Mouse (Mus musculus): ENCODE measurements around the gene Gm6812.
"Not testable (repeated sequence)": the region's sequence is repeated elsewhere in the genome, so short reads cannot be mapped to it uniquely, and the experiment has no call there.

The Gm6812 gene

DNA sequence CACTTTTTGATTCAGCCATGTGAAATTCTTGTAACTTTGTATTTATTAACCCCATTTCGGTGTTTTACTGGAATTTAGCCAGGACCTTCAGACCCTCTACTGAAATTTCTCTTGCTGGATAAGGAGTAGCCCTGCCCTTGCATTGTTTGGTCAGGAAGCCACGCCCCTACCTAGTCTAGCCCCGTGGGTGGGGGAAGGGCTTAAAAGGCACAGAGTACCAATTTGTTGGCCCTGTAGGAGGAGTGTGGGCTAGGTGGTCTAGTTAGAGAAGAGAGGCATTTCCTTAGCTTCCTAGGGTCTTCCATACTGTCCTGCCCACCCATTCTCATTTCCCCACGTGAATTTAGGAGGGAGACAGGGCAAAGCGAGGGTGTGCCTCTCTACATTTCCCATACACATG, at the start of gene Gm6812:
Gene Gm6812 (minus strand): TSS at position 101 of the 400 bp plus-strand sequence.
- DNase-seq (ENCODE audit: low spot score in 2 of 2), result not testable (repeated sequence)

DNA sequence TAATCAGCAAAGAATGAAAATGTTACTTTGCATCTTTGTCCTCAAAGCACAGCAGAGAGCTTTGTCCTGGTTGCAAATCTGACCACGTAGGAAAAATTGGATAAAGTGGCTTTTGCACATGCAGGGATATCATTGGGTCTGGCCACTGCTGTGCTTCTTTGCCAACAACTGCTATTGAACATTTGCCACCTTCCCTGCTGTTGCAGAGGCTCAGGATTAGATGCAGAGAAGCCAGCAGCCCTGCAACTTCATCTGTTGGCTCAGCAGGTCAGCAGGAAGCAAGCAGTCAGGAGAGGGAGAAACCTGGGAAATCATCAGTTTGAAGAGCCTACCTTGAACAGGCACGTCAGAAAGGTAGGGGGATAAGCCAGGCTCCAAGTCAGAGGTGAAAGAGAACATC, 27.7 kb downstream of the Gm6812 start:
- DNase-seq (ENCODE audit: low spot score in 2 of 2), result no peak

All from urinary bladder, adult 18-20 months (tissue).